Mouse (Mus musculus) monocyte, adult 2 months (primary cell): ENCODE measurements around the gene Fgr.

ENCODE experiments used
- DNase-seq, 2 experiments: peaks; one replicate each; pipeline ENCODE4 v3.0.0; 2022; ENCODE audit warnings: low spot score in 2 of 2, low read depth in 1 of 2

The Fgr gene

DNA sequence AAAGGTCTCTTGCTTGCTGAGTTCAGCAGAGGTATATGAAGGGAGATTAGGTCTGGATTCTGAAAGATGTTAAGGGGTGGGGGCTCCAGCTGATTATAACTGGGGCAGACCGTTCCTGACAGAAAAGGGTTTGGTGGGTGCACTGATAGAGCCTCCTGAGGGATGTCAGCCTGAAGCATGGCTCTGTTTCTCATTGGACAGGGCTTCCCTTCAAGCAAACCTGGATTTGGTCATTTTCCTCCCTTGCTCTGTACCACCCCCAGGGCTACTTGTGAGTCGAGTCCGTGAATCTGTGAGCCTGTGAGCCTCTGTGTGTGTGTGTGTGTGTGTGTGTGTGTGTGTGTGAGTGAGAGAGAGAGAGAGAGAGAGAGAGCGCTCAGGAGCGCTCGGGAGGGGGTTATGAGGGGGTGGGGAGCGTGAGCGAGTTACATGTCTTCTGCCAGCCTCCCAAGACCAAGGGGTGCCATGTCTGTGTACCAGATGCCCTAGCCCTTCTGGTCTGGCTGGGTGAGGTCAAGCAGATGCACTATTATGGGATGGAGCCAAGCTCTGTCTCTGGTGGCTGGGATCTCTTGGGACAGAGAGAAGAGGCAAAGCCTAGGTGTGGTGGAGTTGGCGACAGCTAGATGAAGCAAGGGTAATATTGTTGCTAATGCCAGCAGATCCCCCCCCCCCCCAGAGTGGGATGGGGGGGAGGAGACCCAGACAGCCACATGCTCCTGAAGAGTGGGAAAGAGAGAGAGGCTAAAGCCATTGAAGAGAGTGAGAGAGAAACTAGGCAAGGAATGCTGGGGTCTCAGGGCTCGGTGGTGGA lies 41.2 kb downstream of the Fgr start:
- no peak for DNase-seq

DNA sequence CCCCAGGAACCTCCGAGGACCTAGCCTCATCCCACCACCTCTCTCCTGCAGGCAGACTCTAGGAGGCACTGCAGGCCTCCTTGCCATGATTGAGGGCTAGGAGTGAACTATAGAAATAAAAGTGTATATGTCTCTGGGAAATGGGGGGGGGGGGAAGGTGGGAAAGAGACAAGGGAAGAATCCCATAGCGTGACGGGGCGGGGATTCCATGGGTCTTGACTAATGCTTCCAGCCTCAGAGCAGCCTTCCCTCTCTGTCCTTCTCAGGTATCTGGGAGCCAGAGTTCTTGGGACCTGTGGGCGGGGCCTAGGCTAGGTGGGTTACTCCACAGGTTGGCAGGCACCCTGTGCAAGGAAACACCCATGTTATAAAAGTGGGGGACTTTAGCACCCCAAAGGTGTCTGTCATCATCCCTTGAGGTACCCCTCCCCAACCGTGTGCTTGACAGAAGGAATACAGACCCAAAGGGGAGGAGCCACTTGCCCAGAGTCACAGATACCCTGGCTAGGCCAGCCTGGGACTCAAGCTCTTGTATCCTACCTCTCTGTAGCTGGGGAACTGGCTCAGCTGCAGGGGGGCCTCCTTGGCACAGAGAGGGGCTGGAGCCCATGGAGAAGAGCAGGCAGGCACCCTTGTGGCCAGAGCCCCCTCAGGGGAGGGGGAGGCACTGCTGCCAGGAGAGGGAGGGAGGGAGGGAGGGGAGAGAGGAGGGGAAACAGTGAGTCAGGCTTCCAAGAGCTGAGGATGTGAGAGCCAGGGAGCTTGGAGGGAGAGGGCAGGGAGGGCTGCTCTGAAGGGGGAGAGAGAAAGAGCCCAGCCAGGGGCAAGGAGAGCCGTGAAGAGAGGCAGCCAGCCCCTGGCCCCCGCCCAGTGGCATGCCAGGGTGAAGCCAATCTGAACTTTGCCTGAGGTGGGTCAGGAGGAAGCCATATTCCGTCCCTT lies 42.1 kb downstream of the Fgr start:
- no peak for DNase-seq

DNA sequence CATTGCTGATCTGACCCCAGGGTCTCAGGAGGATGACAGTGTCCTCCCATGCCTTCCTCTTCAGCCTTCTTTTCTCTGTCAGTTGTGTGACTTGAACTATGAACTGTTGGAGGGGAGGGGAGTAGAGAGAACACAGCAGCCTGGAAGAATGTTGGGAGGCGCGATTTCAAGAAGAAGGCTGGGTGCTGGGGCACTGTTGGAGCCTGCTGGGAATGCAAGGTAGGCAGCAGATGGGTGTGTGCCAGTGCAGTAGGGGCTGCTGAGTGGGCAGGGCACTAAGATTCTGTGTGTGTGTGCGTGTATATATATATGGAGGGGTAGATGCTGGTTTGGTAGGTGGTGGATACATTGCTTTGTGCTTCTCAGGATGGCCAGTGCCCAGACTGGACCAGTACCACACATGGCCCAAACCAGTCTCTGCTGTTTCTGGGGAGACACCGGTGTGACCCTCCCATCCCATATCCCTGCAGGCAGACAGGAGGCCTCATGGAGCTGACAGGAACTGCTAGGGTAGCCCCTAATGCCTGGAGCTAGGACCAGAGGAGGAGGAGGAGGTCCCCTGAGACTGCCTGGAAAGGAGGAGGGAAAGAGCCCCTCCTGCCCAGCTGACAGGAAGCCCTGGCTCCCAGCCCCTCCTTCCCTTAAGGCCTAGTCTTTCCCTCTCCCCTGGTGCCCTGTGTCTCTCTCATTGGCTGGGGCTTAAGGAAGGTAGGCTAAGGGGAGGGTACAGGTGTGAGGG lies 43.0 kb downstream of the Fgr start:
- DNase-seq, result no peak

DNA sequence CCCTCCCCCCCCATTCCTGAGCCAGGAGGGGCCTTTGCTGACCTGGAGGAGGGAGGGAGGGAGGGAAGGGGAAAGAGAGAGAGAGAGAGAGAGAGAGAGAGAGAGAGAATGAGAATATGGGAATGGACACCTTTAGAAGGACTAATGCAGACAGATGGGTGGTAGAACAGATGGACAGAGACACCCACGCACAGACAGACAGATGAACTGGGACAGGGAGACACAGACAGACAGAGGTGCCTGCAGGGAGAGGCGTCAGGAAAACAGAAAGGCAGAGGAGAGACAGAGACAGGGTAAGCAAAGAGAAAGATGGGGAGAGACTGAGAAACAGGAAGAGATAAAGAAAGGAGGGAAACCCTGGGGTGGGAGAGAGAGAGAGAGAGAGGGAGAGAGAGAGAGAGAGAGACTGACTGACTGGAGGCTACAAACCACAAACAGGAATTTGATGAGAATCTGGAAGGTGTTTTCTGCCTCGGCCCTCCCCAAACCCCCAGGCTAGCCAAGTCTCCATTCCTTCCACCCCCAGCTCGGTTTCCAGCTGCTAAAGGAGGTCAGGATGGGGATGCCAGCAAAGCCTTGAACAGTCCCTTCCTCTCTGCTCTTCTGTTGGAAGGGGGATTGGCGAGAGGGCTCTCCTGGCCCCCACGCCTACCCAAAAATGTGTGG lies 43.8 kb downstream of the Fgr start:
- no peak for DNase-seq

DNA sequence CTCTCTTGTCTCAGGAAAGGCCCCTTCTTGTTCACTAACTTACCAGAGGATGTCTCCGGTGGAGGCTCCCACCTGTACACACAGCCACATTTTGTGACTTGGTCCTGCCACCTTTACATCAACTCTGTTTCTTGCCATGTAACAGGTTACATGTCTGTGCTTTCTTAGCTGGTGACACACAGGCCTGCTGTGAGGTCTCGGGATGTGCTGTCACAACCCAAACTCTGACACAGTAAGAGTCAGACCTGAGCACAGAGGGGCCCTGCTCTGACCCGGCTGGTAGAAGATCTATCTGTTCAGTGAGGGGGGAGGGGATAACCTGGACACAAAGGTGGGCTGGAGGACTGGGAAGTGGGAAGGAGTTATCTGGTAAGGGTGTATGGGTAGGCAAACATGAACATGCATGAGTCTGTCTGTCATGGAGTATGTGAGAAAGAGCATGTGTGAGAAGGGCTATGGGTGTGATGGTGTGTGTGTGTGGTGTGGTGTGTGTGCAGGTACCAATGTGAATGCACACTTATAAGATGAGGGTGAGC lies 44.4 kb downstream of the Fgr start:
- DNase-seq, result no peak

DNA sequence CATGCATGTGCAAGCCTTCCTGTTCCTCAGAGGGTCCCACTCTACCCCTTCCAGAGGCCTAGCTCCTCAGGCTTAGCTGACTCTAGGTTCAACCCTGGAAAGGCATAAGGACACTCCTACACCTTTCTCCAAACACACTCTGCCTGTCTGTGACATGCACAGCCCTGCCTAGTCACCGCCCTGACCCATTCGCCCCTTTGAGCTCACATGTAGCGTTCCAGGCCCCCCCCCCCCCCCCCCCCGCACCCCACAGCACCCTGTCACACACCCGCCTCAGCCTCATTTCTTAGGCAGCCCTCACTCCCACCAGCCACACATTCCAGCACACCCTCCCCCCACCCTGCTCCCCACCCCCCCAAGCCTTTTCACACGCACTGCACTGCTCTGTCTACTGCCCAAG lies 46.8 kb downstream of the Fgr start:
- DNase-seq, result no peak

DNA sequence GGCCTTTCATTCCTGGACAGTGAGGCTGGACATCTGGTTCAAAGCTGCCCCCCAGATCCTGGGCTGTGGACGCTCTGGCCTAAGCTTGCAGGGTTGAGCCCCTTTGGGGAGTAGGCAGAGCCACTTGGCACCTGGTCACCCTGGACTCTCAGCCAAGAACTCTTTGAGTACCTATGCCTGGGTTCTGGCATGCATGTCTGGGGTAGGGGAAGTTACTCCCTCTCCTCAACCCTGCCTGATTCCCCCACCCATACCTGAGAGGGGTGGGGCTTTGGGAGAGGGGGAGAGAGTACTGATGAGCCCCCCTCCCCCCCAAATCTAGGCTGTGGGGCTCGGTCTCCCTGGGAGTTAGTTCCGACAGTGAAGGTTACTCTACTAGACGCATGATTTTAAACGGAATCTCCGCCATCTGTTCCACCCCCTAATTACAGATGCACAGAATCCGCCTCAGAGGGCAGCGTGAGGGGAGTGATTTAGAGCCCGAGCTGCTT lies 47.3 kb downstream of the Fgr start:
- DNase-seq, result no peak

DNA sequence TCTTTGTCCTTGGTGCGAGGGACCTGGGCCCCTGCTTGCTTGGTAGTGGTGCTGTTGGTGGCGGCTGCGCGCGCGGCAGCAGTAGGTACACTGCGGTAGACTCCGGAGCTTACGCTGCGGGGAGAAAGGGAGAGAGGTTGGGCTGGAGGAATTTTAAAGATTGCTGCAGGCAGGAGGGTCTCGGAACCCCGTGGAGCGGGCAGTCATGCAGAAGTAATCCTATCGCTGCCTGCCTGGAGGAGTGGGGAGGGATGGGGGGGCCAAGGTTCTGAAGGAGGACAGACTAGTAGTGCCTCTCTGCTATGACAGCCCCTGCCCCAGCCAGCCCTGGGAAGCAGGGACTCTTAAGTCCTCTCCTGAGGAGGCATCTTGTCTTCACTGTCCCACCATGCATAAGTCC lies 48.3 kb downstream of the Fgr start:
- DNase-seq, result no peak

DNA sequence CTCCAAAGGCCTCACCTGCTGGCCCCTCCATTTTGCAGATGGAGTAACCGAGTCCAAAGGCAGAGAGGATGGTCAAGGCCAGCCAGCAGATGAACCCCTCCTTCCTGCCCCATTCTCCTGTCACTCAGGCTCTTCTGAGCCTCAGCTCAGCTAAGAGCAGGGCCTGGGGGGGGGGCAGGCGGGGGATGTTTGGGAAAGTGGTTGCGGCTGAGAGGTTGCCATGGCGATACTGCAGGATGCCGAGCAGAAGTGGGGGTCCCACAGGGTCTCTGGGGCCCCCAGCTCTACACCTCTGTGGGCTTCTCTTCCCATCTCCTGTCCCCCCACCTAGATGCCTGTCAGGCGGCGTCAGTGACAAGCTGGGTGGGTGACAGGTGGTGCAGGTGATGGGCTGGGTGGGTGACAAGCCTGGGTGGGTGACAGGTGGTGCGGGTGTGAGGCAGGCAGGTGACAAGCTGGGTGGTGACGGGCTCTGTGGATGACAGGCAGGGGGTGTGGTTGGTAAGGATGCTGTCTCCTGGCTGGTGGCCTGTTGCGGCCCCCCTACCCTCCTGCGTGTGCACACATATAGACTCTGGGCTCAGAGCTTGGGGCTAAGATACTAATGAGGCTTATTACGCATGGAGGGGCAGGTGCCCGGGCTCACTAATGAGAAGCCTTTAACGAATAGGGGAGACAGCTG lies 49.2 kb downstream of the Fgr start:
- DNase-seq, result no peak

DNA sequence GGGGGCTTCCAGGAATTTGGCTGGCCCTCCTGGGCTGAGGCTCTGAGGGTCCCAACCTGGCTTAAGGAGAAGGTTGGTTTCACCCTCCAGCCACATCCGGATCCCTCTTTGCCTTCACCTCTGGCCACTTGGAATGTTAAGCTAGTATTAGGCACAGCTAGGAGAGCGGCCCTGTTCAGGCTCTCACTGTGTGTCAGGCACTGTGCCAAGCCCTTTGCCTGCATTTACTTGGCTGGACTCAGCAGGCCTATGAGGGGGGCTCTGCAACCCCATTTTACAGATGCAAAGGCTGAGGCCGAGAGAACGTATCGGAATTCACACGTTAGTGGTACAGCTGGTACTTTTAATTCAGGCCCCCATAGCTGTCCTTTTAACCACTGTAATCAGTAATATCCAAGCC lies 49.7 kb downstream of the Fgr start:
- DNase-seq, result no peak

DNA sequence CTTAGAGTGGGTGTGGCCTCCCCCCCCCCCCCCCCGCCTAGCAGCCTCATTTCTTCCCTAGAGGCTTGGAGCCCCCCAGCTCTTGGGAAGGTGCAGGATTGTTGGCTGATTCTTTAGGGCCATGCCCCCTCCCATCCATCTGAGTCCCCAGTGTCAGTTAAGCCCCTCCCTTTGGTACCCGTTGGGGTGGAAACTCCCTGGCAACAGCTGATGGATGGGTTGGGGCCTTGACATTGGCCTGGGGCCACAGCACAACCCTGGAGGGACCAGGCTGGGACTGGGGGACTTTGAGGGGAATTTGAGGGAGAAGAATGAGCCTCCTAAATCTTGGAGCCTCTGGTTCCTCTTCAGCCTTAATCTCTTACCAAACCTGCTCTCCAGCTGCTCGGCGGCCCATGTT lies 50.5 kb downstream of the Fgr start:
- DNase-seq, result no peak

DNA sequence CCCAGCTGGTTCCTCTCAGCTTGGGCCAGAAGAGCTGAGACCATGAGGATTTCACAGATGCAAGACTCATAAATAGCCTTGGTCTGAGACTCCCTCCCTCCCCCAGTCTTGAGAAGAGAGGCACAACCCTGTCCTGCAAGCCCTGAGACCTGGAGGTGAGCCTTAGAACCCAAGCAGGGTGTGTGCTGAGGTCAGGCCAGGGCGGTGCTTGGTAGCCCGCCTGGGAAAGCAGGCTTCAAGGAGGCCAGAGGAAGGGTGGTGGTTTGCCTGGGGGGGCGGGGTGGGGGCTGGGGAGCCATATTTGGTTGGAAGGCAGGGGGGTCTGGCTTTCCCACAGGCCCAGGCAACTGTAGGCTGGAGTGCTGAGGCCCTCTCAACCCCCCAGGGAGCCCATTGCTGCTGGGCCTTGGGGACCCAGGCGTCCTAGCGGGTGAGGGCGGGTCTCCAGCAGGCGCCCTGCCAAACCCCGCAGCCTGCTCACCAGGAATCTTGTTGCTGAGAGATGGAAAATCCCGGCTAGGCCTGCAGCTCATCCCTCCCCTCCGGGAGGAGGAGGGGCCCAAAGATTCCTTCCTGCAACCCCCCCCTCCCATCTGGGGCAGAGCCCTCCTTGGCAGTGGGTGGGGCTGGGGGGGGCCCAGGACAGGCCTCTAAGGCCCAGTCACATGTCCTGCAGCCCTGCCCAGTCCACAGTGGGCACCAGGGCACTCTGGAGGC lies 51.2 kb downstream of the Fgr start:
- no peak for DNase-seq

DNA sequence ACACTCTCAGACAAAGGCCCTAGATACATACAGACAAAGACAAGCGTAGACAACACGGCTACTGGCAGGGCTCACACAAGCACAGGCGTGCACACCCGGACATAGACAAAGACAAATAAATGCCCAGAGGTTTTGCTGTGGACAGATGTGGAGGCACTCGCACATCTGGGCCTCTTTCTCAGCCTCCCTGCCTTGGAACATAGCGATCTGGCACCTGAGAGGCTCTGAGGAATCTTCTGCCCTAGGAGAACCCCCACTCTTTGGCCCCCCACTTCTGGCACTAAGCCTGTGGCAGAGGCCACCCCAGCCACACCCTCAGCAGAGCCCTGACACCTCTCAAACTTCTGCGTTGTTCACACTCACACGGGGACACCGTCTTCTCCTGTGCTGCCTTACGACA lies 52.4 kb downstream of the Fgr start:
- DNase-seq, result no peak

DNA sequence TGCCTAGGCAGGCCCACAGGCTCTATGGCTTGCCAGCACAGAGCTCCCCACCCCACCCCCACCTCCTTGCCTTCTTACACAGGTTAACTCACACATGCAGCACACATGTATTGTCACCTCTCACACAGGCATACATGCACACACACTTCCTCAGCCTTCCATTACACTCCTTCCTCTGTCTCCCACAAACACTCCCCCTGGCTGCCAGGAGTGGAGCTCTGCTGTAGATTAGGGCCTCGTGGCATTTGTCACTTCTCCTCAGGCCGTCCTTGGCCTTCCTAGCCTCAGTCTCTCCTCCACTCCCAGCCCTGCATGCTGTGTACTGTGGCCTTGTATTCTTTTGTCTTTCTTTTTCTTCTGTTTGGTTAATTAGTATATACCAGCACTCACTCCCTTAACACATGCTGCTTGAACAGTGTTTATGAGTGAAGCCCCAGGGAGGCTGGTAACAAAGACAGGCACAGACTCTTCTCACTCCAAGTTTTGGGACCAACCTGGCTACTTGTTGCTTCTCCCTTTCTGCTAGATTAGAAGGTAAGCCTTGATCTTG lies 53.0 kb downstream of the Fgr start:
- DNase-seq, result no peak

DNA sequence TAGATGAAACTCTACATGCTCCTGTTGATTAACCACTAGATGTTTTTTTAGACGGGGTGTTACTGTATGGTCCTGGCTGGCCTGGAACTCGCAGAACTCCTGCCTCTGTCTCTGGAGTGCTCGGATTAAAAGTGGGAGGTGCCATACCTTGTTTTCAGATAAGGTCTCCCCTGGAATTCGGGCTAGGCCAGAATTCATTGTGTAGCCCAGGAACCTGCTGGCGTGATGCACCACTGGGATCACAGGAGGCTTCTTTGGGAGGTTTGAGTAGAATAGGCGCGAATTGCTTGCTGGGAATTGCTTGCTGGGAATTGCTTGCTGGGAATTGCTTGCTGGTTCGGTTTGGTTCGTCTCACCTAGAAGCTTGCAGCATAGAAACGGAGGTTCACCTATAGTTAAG lies 53.8 kb downstream of the Fgr start:
- DNase-seq, result no peak

DNA sequence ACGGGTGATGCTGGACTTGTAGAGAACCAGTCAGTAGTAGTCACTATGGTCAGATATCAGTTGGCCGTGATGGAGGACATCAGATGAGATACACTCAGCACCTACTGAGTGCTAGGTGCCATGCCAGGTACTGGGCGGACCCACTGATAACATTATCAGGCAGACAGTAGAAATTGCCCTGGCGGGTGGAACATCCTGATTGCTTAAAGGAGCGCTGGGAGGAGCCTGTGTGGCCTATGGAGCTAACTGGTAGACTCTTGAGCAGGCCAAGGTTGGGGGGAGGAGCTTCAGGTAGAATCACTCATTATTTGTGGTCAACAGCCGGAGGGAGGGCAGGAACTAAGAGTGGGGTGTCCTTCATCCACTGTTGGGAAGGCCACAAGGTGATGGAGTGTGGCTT lies 54.3 kb downstream of the Fgr start:
- no peak for DNase-seq

DNA sequence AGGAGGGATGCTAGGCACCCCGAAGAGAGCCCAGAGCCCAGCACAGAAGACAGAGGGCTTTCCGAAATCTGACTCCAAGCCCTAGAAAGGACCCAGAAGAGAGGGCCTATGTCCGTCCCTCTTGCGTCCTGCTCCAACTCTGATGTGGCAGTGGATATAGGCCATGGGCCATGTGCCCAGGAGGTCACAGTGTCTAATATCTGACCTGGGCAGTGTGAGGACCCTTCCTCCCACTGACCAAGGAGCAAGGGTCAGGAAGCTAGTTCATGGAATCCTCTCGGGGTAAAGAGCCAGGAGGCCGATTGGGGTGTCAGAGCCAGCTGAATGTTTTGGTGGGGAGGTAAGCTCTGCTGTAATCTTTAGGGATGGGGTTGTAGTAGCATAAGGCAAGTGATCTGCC lies 55.0 kb downstream of the Fgr start:
- DNase-seq, result no peak

DNA sequence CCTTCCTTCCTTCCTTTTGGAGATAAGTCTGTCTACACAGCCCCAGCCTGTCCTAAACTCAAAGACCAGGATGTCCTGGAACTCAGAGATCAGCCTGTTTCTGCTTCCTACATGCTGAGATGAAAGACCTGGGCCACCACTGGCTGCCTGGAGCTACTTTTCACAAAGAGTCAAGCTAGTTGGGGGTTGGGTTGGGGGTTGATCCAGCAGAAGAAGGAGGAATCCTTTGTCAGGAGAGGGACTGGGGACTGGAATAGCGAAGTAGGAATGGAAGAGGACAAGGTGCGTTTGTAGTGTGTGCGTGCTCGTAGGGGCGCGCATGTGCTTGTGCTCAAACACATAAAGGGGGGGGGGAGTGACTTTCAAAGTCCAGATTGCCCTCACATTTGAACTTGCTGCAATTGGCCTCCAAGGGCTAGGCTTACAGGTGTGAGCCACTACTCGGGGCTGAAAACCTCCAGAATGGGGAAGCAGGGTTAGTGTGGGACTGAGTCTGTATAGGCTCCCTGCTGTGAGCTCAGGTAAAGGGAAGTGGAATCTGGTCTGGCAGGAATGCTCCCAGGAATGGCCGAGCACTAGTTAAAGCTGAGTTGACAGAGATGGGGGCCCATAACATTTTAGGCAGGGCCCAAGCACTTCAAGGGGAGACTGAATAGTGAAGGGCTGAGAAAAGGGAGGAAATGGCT lies 58.7 kb downstream of the Fgr start:
- DNase-seq, result no peak

DNA sequence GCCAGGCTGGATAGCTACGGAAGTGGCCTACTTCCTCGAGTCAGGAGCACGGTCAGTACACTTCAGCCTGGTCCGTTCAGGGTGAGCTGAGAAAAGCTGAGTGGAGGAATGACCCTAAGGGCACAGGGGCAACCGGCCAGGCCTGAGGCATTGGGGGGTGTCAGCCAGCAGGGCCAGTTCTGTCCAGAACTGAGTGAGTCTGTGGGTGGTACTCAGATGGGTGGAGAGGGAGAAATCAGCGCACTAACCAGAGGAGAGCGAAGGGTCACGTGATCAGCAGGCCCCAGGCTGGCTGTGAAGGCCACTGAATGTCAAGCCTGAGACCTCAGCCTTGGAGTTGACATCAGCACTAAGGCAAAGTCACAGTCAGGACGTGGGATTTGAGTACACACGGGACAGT lies 60.6 kb downstream of the Fgr start:
- no peak for DNase-seq
